Mouse (Mus musculus): ENCODE data around the gene Mlc1. TPM values are rescaled to one million over a fixed set of nuclear protein-coding genes. Genes with fewer than 3 reads are reported as not detected.

The Mlc1 gene
- total and polyA plus RNA-seq, 3 experiments = not detected

DNA sequence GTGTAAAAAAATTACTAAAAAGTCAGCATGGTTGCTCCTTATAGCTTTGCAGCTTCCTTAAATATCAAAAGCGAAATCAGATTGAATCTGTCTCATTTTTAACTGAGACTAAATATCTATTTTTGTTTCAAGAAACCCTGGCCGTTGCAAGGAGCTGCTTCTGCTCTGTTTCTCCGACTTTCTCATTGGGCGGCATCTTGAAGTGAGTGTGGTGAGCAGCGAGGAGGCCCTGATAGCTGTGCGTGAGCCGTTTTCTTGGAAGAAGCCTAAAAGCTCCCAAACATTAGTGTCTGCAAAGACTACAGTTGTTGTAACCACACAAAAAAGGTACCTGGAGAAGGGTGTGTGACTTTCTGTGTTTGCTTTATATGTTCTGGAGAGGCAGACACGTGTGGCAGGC, 19.8 kb upstream of the Mlc1 start (continued):
- TF ChIP-seq MAFK (IDR thresholded peaks at IDR 0.05; ENCODE audit: insufficient replicate concordance, low read length) (no peak), JUN (IDR thresholded peaks at IDR 0.05; ENCODE audit: insufficient read depth, low read depth, low read length) (no peak)

DNA sequence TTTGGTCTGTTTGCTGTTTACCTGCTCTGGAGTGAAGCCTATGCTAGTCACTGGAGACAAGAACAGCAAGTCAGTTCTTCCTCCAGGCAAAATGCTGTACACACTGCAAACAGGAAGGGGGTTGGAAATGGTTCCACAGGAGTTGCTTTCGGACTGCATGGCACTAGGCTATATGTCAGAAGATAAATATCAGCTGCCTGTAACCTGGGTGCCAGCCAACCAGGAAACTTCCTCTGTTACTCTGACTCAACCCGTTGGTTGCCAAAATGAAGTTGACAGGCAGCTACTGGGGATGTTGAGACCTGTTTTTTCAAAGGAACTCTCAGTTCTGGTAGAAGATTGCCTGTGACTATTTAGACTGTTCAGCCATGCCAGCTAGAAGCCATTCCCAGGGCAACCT, 10.4 kb upstream of the Mlc1 start:
- no peak for DNase-seq (ENCODE audit: extremely low read depth)
- TF ChIP-seq JUND (conservative IDR thresholded peaks at IDR 0.05; ENCODE audit: low read depth, low read length) (no peak), GABPA (IDR thresholded peaks at IDR 0.05; ENCODE audit: insufficient replicate concordance, low read depth, low read length) (no peak), RCOR1 (conservative IDR thresholded peaks at IDR 0.05; ENCODE audit: low read depth, low read length) (no peak), MXI1 (IDR thresholded peaks at IDR 0.05; ENCODE audit: low read depth, low read length) (no peak), MYC (IDR thresholded peaks at IDR 0.05; ENCODE audit: low read depth, low read length) (no peak), CHD1 (IDR thresholded peaks at IDR 0.05; ENCODE audit: low read depth, low read length) (no peak)
- Histone ChIP-seq H3K4me1 (ENCODE audit: control insufficient read depth in 1 of 2, insufficient read depth in 2 of 2) (no peaks in the 10 kb centered on the region), H3K4me3 (replicated peaks in 1 of 3; ENCODE audit: low read depth in 2 of 3, low read length in 2 of 3, poor library complexity in 1 of 3) (no peak overlapping the region), H3K27me3 (replicated peaks) (peaks cover 66% of the 10 kb centered on the region), H3K36me3 (replicated peaks in 1 of 2; ENCODE audit: control insufficient read depth in 1 of 2, insufficient read depth in 1 of 2, low read length in 1 of 2) (no peaks in the 10 kb centered on the region), H3K27ac (ENCODE audit: insufficient read depth, low read depth) (no peak overlapping the region), H3K79me2 (replicated peaks; ENCODE audit: control insufficient read depth, extremely low read depth, insufficient read depth, poor library complexity, severe bottlenecking) (no peaks in the 10 kb centered on the region), H3K9me3 (replicated peaks; ENCODE audit: low read length) (no peaks in the 10 kb centered on the region), H3K4me2 (ENCODE audit: insufficient read depth, low read depth, poor library complexity, severe bottlenecking) (no peak overlapping the region), H3K9ac (ENCODE audit: insufficient read depth, low read depth) (no peak overlapping the region)
- dilution Hi-C loops (cut with MboI; ENCODE audit: extremely low pct_ligation_motif_present, extremely low pct_unique_long_range_greater_than_20kb, low sequenced_read_pairs) = no loop called here
- in situ Hi-C loops (cut with MboI; ENCODE audit: low pct_ligation_motif_present, low pct_unique_long_range_greater_than_20kb, low sequenced_read_pairs) = no loop called here

DNA sequence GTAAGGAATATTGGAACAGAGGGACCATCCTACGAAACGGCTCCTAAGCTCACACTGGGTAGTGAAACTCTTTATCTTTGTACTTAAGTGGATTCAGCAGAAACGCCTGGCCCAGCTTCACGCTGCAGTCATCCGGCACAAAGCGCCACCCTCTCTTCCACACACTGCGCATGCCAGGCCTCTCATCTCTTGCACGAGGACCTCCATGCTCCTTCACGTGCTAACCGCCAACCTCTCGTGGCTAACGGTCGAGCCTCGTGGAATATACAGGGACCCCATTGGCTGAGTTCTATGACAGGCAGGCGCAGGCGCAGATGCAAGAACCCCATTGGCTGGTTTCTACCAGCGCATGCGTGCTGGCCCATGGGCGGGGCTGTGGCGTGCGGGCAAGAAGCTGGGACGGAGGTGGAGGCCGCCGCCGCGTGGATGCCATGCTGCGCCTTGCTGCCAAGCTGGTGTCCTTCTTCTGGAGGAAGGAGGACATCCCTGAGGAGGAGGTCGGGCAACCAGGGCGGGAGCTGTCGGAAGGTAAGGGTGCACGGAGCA, 3.8 kb upstream of the Mlc1 start, which contains the start of gene Mov10l1:
Mov10l1 (plus strand) TSS at position 376 of the 546 bp plus-strand sequence.
- no peaks in the 10 kb centered on the region for H3K36me3 ChIP-seq (replicated peaks in 1 of 2; ENCODE audit: control insufficient read depth in 1 of 2, insufficient read depth in 1 of 2, low read length in 1 of 2)
- DNase-seq (ENCODE audit: extremely low read depth) = no peak
- in situ Hi-C loops (cut with MboI; ENCODE audit: low pct_ligation_motif_present, low pct_unique_long_range_greater_than_20kb, low sequenced_read_pairs) = no loop called here
- no peaks in the 10 kb centered on the region for H3K4me1 ChIP-seq (ENCODE audit: control insufficient read depth in 1 of 2, insufficient read depth in 2 of 2)
- no peak within 1 kb of the TSS for H3K4me2 ChIP-seq (ENCODE audit: insufficient read depth, low read depth, poor library complexity, severe bottlenecking)
- H3K79me2 ChIP-seq (replicated peaks; ENCODE audit: control insufficient read depth, extremely low read depth, insufficient read depth, poor library complexity, severe bottlenecking) = no peaks in the 10 kb centered on the region
- no peak within 1 kb of the TSS for H3K4me3 ChIP-seq (replicated peaks in 1 of 3; ENCODE audit: low read depth in 2 of 3, low read length in 2 of 3, poor library complexity in 1 of 3)
- peaks cover 60% of the 10 kb centered on the region for H3K27me3 ChIP-seq (replicated peaks)
- no peak for TF ChIP-seq PAX5 (IDR thresholded peaks at IDR 0.05; ENCODE audit: low read length)
- no peak for TF ChIP-seq NRF1 (IDR thresholded peaks at IDR 0.05; ENCODE audit: low read depth, low read length)
- H3K27ac ChIP-seq (ENCODE audit: insufficient read depth, low read depth) = no peak within 1 kb of the TSS
- dilution Hi-C loops (cut with MboI; ENCODE audit: extremely low pct_ligation_motif_present, extremely low pct_unique_long_range_greater_than_20kb, low sequenced_read_pairs) = no loop called here
- no peaks in the 10 kb centered on the region for H3K9me3 ChIP-seq (replicated peaks; ENCODE audit: low read length)
- H3K9ac ChIP-seq (ENCODE audit: insufficient read depth, low read depth) = no peak within 1 kb of the TSS

DNA sequence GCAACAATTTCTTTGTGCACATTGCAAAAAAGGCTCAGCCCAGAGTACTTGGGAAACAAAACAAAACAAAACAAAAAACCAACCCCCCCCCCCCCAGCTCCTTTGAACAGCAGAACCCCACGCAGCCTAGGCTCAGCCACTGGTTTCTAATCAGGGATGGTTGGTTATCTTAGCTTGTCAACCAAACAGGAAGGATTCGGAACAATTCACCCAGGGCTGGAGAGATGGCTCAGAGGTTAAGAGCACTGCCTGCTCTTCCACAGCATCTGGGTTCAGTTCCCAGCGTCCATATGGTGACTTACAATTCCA, 285 bp upstream of the Mlc1 start:
- no peak overlapping the region for H3K9ac ChIP-seq (ENCODE audit: insufficient read depth, low read depth)
- H3K4me1 ChIP-seq (ENCODE audit: control insufficient read depth in 1 of 2, insufficient read depth in 2 of 2) = no peaks in the 10 kb centered on the region
- H3K27ac ChIP-seq (ENCODE audit: insufficient read depth, low read depth) = no peak overlapping the region
- no peak for DNase-seq (ENCODE audit: extremely low read depth)
- dilution Hi-C loops (cut with MboI; ENCODE audit: extremely low pct_ligation_motif_present, extremely low pct_unique_long_range_greater_than_20kb, low sequenced_read_pairs) (no loop called here), in situ Hi-C loops (cut with MboI; ENCODE audit: low pct_ligation_motif_present, low pct_unique_long_range_greater_than_20kb, low sequenced_read_pairs) (no loop called here)
- no peaks in the 10 kb centered on the region for H3K36me3 ChIP-seq (replicated peaks in 1 of 2; ENCODE audit: control insufficient read depth in 1 of 2, insufficient read depth in 1 of 2, low read length in 1 of 2)
- H3K27me3 ChIP-seq (replicated peaks) = peaks cover 59% of the 10 kb centered on the region
- H3K4me3 ChIP-seq (replicated peaks in 1 of 3; ENCODE audit: low read depth in 2 of 3, low read length in 2 of 3, poor library complexity in 1 of 3) = no peak overlapping the region
- TF ChIP-seq MAZ (IDR thresholded peaks at IDR 0.05; ENCODE audit: low read depth, low read length) = no peak
- TF ChIP-seq BHLHE40 (IDR thresholded peaks at IDR 0.05; ENCODE audit: low read depth, low read length) = no peak
- no peak for TF ChIP-seq POLR2A (IDR thresholded peaks at IDR 0.05; ENCODE audit: low read depth, low read length)
- no peak for TF ChIP-seq CTCF (conservative IDR thresholded peaks at IDR 0.05 in 1 of 2, IDR thresholded peaks at IDR 0.05 in 1 of 2; ENCODE audit: low read depth in 2 of 2, low read length in 2 of 2)
- no peak for TF ChIP-seq ETS1 (conservative IDR thresholded peaks at IDR 0.05; ENCODE audit: low read depth, low read length)
- no peak for TF ChIP-seq TCF12 (IDR thresholded peaks at IDR 0.05; ENCODE audit: low read depth, low read length)
- no peak for TF ChIP-seq HCFC1 (IDR thresholded peaks at IDR 0.05; ENCODE audit: low read depth, low read length)
- no peak for TF ChIP-seq KAT2A (IDR thresholded peaks at IDR 0.05; ENCODE audit: insufficient replicate concordance, low read length)
- TF ChIP-seq ZMIZ1 (IDR thresholded peaks at IDR 0.05; ENCODE audit: low read depth, low read length) = no peak
- no peaks in the 10 kb centered on the region for H3K79me2 ChIP-seq (replicated peaks; ENCODE audit: control insufficient read depth, extremely low read depth, insufficient read depth, poor library complexity, severe bottlenecking)
- H3K4me2 ChIP-seq (ENCODE audit: insufficient read depth, low read depth, poor library complexity, severe bottlenecking) = no peak overlapping the region
- H3K9me3 ChIP-seq (replicated peaks; ENCODE audit: low read length) = no peaks in the 10 kb centered on the region

Data from CH12.LX (cell line).